Mouse (Mus musculus) liver, embryonic 13.5 days (tissue): Measurements from ENCODE around the gene Arhgef15. TPM values are rescaled to one million over a fixed set of nuclear protein-coding genes. Genes with fewer than 3 reads are reported as not detected.

Source experiments
- ATAC-seq: fragments of 200-750 bp; cut with Nextera tagmentation; 2 replicates; pipeline ENCODE4 v1.8.0; 2017; ENCODE audit warnings: low read depth, mild to moderate bottlenecking, moderate number of reproducible peaks, moderate library complexity
- DNase-seq: peaks from one replicate; pipeline ENCODE4 v3.0.0; 2022
- H3K27ac ChIP-seq: fragments of 300-500 bp; sonication (generic); 2 replicates; pipeline ENCODE4 v1.5.1; 2015; ENCODE audit warnings: moderate library complexity, mild to moderate bottlenecking, inconsistent platforms
- H3K27me3 ChIP-seq: fragments of 300-500 bp; sonication (generic); 2 replicates; pipeline ENCODE4 v1.6.1; 2015; ENCODE audit warnings: mild to moderate bottlenecking, inconsistent platforms
- H3K36me3 ChIP-seq: fragments of 300-500 bp; sonication (generic); 2 replicates; pipeline ENCODE4 v1.6.1; 2015; ENCODE audit warnings: mild to moderate bottlenecking, inconsistent platforms
- H3K4me1 ChIP-seq: fragments of 300-500 bp; sonication (generic); replicated peaks from 2 replicates; pipeline ENCODE4 v1.6.1; 2015; ENCODE audit warnings: inconsistent platforms
- H3K4me2 ChIP-seq: fragments of 300-500 bp; sonication (generic); 2 replicates; pipeline ENCODE4 v1.6.1; 2015; ENCODE audit warnings: inconsistent platforms, mild to moderate bottlenecking, moderate library complexity
- H3K4me3 ChIP-seq: fragments of 300-500 bp; sonication (generic); replicated peaks from 2 replicates; pipeline ENCODE4 v1.5.1; 2015; ENCODE audit warnings: mild to moderate bottlenecking, inconsistent platforms
- H3K9ac ChIP-seq: fragments of 300-500 bp; sonication (generic); 2 replicates; pipeline ENCODE4 v1.6.1; 2015; ENCODE audit warnings: mild to moderate bottlenecking, inconsistent platforms
- H3K9me3 ChIP-seq: fragments of 300-500 bp; sonication (generic); replicated peaks from 2 replicates; pipeline ENCODE4 v1.6.1; 2016; ENCODE audit warnings: inconsistent platforms
- WGBS: fragments of 180-500 bp; shearing (Covaris S2); methylation state at CpG from one replicate; pipeline ENCODE4 v1.1.7; 2015; ENCODE audit not compliant: insufficient replicate concordance; 5-methylcytosine and 5-hydroxymethylcytosine counted together
- microRNA-seq: library from miRNA; unstranded; fragments of <30 nt; microRNA quantifications from one replicate; pipeline ENCODE4, GENCODE M21; 2016
- polyA plus RNA-seq: library from polyadenylated mRNA; unstranded; fragments of >200 nt; fragmentation: Nextera tagmentation; extraction: Ambion mirVana; gene quantifications from 2 replicates; pipeline ENCODE4 v1.2.1, GENCODE M21; 2015

Gene Arhgef15
- polyA plus RNA-seq, 1 experiment from 2014 or later: 1.5 TPM

DNA sequence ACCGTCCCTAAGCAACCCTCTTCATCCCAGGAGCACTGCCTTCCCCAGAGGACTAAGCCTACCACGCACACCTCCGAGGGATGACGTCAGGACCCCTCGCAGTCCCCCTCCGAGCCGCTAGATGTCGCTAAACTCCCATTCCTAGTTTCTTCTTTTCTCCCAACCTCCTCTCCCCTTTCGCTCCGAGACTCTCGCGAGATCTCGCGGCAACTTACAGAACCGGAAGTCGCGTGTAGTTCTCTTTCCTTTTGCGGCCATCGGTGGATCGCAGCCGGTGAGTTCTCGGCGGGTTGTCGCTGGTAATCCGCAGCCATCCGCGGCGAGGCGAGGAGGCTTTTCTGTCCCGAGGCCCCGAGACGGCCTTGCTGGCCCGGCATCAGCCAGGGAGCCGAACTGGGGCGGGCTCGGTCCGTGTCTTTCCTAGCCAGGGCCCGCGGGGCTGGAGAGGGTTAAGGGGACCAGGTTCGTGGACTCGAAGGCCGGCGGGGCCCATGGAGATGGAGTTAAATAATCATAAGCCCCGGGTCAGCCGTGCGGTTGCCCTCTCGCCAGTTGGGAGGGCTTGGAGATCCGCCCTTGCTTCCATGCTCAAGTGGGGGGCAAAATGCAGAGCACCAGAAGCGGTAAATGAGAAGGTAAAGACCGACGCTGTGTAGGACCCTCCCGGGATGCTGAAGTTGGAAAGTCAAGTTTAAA is 55.8 kb downstream of the Arhgef15 start, which contains the start of gene Rpl26:
TSS of gene Rpl26 (plus strand) at position 233 of the 696 bp plus-strand sequence.
- peak within 1 kb of the TSS; percentile 97 for H3K9ac ChIP-seq
- H3K9me3 ChIP-seq: no peaks in the 10 kb centered on the region
- peaks cover 42% of the 10 kb centered on the region for H3K36me3 ChIP-seq
- 1% methylated on average over 52 of the region's 52 CpGs for WGBS
- peaks cover 66% of the 10 kb centered on the region for H3K4me1 ChIP-seq
- H3K27me3 ChIP-seq: peaks cover 3% of the 10 kb centered on the region; the same call in 1 of the 2 replicates
- ATAC-seq: peak; percentile 76
- H3K4me2 ChIP-seq: peak within 1 kb of the TSS; percentile 82
- H3K4me3 ChIP-seq: peak within 1 kb of the TSS; percentile 95
- DNase-seq: peak; percentile 95
- peak within 1 kb of the TSS; percentile 87 for H3K27ac ChIP-seq

DNA sequence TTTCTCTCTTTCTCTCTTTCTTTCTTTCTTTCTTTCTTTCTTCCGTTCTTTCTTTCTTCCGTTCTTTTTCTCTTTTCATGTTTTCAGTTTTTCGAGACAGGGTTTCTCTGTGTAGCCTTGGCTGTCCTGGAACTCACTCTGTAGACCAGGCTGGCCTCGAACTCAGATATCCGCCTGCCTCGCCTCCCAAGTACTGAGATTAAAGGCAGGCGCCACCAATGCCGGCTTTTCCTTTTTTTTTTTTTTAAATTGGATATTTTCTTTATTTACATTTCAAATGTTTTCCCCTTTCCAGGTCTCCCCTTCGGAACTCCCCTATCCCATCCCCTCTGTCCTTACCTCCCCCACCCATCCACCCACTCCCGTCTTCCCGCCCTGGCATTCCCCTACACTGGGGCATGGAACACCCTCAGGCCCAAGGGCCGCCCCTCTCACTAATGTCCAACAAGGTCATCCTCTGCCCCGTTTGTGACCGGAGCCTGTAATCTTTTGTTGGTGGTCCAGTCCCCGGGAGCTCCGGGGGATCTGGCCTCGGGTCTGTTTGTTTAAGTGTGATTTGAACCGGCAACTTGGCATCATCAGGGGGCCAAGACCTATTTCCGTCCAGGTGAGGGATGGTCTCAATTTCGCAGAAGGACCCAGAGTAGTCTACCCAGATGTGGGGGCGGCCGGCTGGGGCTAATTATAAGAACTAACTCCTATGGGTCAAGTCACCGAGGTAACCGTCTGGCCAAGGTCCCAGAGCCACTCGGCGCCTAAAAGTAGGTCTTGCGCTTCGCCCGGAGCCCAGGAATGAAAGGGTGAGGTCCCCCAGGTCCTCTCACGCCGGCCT is 56.5 kb downstream of the Arhgef15 start:
- Histone ChIP-seq H3K4me1 (peaks cover 72% of the 10 kb centered on the region), H3K4me3 (peak overlapping the region; percentile 95), H3K27me3 (peaks cover 3% of the 10 kb centered on the region; the same call in 1 of the 2 replicates), H3K27ac (peak overlapping the region; percentile 66), H3K4me2 (peak overlapping the region; percentile 82), H3K36me3 (peaks cover 35% of the 10 kb centered on the region), H3K9ac (peak overlapping the region; percentile 71), H3K9me3 (no peaks in the 10 kb centered on the region)
- WGBS: 32% methylated on average over 31 of the region's 31 CpGs
- no peak for DNase-seq
- peak; percentile 17 for ATAC-seq

DNA sequence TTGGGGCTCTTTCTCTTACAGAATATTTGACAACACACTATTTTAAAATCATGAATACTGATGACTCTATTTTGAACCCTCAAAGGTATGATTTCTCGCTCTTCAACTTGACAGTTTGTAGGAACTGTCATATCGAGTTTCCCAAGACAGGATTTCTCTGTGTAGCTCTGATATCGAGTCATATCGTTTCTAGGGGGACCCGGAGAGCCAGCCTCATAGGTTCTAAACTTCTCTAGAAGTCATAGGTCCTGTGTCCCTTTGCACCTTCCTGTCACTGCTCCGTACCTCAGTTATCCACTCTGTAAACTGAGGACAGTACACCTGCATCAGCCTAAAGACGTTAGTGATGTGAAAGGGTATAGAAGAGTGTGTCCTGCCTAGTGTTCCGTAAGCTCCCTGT is 57.5 kb downstream of the Arhgef15 start:
- Histone ChIP-seq H3K27ac (no peak overlapping the region), H3K27me3 (peaks cover 3% of the 10 kb centered on the region; the same call in 1 of the 2 replicates), H3K9ac (no peak overlapping the region; the same call in 1 of the 2 replicates), H3K9me3 (no peaks in the 10 kb centered on the region), H3K4me1 (peaks cover 76% of the 10 kb centered on the region), H3K4me3 (no peak overlapping the region), H3K36me3 (peaks cover 25% of the 10 kb centered on the region), H3K4me2 (no peak overlapping the region)
- WGBS: 73% methylated on average over 8 of the region's 8 CpGs
- DNase-seq (no peak), ATAC-seq (no peak)

DNA sequence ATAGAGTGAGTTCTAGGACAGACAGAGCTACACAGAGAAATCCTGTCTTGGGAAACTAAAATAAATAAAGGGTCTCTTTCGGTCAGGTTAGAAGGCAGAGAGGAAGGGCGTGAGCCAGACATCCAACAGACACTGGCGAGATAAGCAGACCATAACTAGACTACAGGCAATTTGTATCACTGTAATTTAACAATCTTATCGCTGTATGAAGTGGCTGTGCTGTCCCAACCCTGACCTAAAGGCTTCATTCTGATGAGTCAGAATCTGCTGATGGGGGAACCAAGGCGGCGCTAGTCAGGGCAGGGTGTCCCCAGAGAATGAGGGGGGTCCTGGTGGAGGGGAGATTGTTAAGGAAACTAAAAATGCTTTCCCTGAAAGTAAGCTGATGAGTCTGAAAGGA is 58.5 kb downstream of the Arhgef15 start:
- Histone ChIP-seq H3K36me3 (peaks cover 15% of the 10 kb centered on the region), H3K9ac (peak overlapping the region; percentile 50; the same call in 1 of the 2 replicates), H3K4me2 (peak overlapping the region; percentile 28), H3K9me3 (no peaks in the 10 kb centered on the region), H3K27ac (peak overlapping the region; percentile 67), H3K27me3 (peaks cover 3% of the 10 kb centered on the region; the same call in 1 of the 2 replicates), H3K4me1 (peaks cover 75% of the 10 kb centered on the region), H3K4me3 (no peak overlapping the region)
- DNase-seq: no peak
- peak; percentile 49 for ATAC-seq
- WGBS: 21% methylated on average over 6 of the region's 6 CpGs

DNA sequence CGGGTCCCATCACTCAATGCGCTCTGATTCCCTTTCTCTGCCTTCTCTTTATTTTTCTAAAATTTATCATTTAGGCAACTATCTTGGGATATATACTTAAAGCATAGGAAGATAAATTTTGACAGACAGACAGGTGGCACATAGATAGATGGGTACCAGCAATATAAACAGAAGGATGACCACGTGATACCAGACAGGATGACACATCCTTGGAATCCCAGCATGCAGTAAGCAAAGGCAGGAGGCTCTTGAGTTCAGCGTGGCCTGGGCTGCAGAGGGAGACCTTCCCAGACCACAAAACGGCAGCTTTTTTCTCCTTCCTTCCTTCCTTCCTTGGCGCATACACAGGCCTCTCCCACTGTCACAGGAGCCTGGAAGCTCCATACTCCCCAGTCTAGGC is 59.4 kb downstream of the Arhgef15 start:
- no peak overlapping the region for H3K4me2 ChIP-seq
- H3K4me1 ChIP-seq: peaks cover 75% of the 10 kb centered on the region
- peaks cover 6% of the 10 kb centered on the region for H3K36me3 ChIP-seq
- H3K9me3 ChIP-seq: no peaks in the 10 kb centered on the region
- peaks cover 3% of the 10 kb centered on the region; the same call in 1 of the 2 replicates for H3K27me3 ChIP-seq
- no peak for ATAC-seq
- WGBS: 55% methylated on average over 6 of the region's 6 CpGs
- no peak overlapping the region for H3K9ac ChIP-seq
- H3K27ac ChIP-seq: peak overlapping the region; percentile 90
- no peak for DNase-seq
- H3K4me3 ChIP-seq: no peak overlapping the region

DNA sequence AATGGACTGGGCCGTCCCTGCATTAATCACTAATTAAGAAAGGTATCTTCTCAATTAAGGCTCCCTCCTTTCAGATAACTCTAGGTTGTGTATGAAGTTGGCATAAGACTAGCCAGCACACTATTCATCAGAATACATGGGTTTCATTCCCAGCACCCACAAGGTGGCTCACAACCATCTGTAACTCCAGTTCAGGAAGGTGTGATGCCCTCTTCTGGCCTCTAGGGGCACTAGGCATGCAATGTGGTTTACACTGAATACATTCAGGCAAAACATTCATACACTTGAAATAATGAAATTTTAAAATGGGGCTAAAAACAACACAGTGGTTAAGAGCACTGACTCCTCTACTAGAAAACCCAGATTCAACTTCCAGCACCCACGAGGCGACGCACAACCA is 60.2 kb downstream of the Arhgef15 start:
- Histone ChIP-seq H3K4me1 (peaks cover 76% of the 10 kb centered on the region), H3K27ac (peak overlapping the region; percentile 90), H3K36me3 (no peaks in the 10 kb centered on the region), H3K4me2 (peak overlapping the region; percentile 32), H3K9ac (no peak overlapping the region), H3K27me3 (peaks cover 3% of the 10 kb centered on the region; the same call in 1 of the 2 replicates), H3K4me3 (no peak overlapping the region), H3K9me3 (no peaks in the 10 kb centered on the region)
- 59% methylated on average over 4 of the region's 4 CpGs for WGBS
- ATAC-seq (no peak), DNase-seq (no peak)

DNA sequence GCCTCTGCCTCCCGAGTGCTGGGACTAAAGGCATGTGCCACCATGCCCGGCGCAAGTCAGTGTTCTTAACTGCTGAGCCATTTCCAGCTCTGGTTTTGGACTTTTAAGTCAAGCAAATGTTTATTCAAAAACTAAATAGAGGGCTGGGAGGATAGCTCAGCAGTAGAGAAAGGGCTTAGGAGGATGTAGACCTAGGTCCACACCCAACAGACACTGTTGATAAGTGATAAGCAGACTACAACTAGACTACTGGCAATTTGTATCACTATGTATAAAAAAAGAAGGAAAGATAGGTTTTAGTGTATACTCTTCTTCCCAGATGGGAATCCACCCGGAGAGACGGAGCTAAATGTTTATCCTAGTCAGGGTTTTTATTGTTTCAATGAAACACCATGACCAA is 61.0 kb downstream of the Arhgef15 start:
- no peaks in the 10 kb centered on the region for H3K36me3 ChIP-seq
- ATAC-seq (peak; percentile 79), DNase-seq (no peak)
- WGBS: 38% methylated on average over 5 of the region's 5 CpGs
- H3K4me2 ChIP-seq: peak overlapping the region; percentile 32
- peaks cover 3% of the 10 kb centered on the region; the same call in 1 of the 2 replicates for H3K27me3 ChIP-seq
- no peak overlapping the region for H3K4me3 ChIP-seq
- H3K9me3 ChIP-seq: no peaks in the 10 kb centered on the region
- peak overlapping the region; percentile 90 for H3K27ac ChIP-seq
- no peak overlapping the region for H3K9ac ChIP-seq
- peaks cover 84% of the 10 kb centered on the region for H3K4me1 ChIP-seq

DNA sequence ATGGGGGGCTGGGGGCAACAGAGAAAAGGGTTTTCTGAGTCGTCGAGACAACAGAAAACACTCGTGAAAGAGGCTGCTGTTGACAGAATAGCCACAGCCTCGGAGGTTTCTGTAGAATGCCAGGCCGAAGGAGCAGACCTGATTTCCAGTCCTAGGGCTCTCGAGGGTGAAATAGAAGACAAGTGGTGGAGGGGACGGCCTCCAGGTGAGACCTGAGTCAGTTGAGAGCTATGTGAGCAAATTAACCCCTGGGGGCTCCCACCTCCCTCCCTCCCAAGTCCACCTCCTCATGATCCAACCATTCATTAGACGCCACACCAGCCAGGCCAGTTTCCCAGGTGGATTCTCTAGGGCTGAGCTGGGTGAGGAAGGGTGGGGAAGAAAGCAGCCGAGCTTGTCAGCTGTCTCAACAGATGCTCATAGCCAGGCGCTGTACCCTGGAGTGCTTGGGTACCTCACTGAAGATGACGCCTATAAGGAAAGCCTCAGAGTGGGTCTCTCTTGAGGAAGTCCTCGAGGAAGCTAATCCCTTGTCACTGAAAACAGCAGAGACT is 63.3 kb downstream of the Arhgef15 start:
- no peak overlapping the region for H3K4me2 ChIP-seq
- no peak for ATAC-seq
- peaks cover 72% of the 10 kb centered on the region for H3K4me1 ChIP-seq
- H3K27me3 ChIP-seq: no peaks in the 10 kb centered on the region
- no peaks in the 10 kb centered on the region for H3K9me3 ChIP-seq
- H3K36me3 ChIP-seq: no peaks in the 10 kb centered on the region
- no peak overlapping the region for H3K27ac ChIP-seq
- H3K9ac ChIP-seq: no peak overlapping the region
- 70% methylated on average over 12 of the region's 12 CpGs for WGBS
- DNase-seq: no peak
- H3K4me3 ChIP-seq: no peak overlapping the region

Small RNA genes within 50 kb of the gene (microRNA-seq; reads per million reads assigned to microRNA genes)
- 5.9 reads per million, percentile 14 among the genes with 10 or more reads in this experiment for gene Mir3062

Other genes with a start within 250 kb of the Arhgef15 start
- gene Ndel1, start 85.6 kb downstream of the Arhgef15 start, polyA plus RNA-seq: 35.5 and 40.0 TPM in 2 replicates
- 0.08 and 0.09 TPM in 2 replicates for gene Rnf222, start 68.9 kb downstream of the Arhgef15 start, polyA plus RNA-seq
- gene Rpl26, start 55.9 kb downstream of the Arhgef15 start, polyA plus RNA-seq: 881 and 895 TPM in 2 replicates
- gene Odf4, start 30.4 kb downstream of the Arhgef15 start, polyA plus RNA-seq: not detected in 2 replicates
- gene Slc25a35, start 10.7 kb upstream of the Arhgef15 start, polyA plus RNA-seq: 0.47 and 0.57 TPM in 2 replicates
- gene Rangrf, start 17.7 kb upstream of the Arhgef15 start, polyA plus RNA-seq: 52.4 and 53.5 TPM in 2 replicates
- gene Pfas, start 51.0 kb upstream of the Arhgef15 start, polyA plus RNA-seq: 32.4 and 33.2 TPM in 2 replicates
- 16.9 and 20.3 TPM in 2 replicates for gene Ctc1, start 58.4 kb upstream of the Arhgef15 start, polyA plus RNA-seq
- gene Aurkb, start 88.2 kb upstream of the Arhgef15 start, polyA plus RNA-seq: 116 and 123 TPM in 2 replicates
- gene Borcs6, start 102.2 kb upstream of the Arhgef15 start, polyA plus RNA-seq: 3.5 TPM in 2 replicates
- 30.8 and 31.7 TPM in 2 replicates for gene Tmem107, start 113.3 kb upstream of the Arhgef15 start, polyA plus RNA-seq
- 12.5 and 15.9 TPM in 2 replicates for gene Vamp2, start 131.0 kb upstream of the Arhgef15 start, polyA plus RNA-seq
- gene Per1, start 137.7 kb upstream of the Arhgef15 start, polyA plus RNA-seq: 1.9 TPM in 2 replicates
- gene Hes7, start 162.9 kb upstream of the Arhgef15 start, polyA plus RNA-seq: 0.17 and 0.18 TPM in 2 replicates
- 0.09 TPM in 1 of 2 replicates, not detected in the other for gene 9130213A22Rik, start 165.1 kb upstream of the Arhgef15 start, polyA plus RNA-seq
- gene Aloxe3, start 168.4 kb upstream of the Arhgef15 start, polyA plus RNA-seq: 0.06 TPM in 1 of 2 replicates, not detected in the other
- not detected in 2 replicates for gene Alox12b, start 199.5 kb upstream of the Arhgef15 start, polyA plus RNA-seq
- 0.20 TPM in 1 of 2 replicates, not detected in the other for gene Alox8, start 240.4 kb upstream of the Arhgef15 start, polyA plus RNA-seq